Mouse (Mus musculus) limb, embryonic 10.5 days (tissue): ENCODE results near the gene Ppp1r36. TPM values are rescaled to one million over a fixed set of nuclear protein-coding genes. Genes with fewer than 3 reads are reported as not detected.

Source experiments
- DNase-seq: peaks from one replicate; pipeline ENCODE4 v3.0.0-alpha.2; 2017; ENCODE audit warnings: low spot score
- H3K27ac ChIP-seq: fragments of 300-500 bp; sonication (generic); 2 replicates; pipeline ENCODE4 v1.5.1; 2016; ENCODE audit warnings: mild to moderate bottlenecking
- H3K27me3 ChIP-seq: fragments of 300-500 bp; sonication (generic); 2 replicates; pipeline ENCODE4 v1.6.1; 2016; ENCODE audit warnings: low read depth, mild to moderate bottlenecking; ENCODE audit not compliant: poor library complexity, severe bottlenecking
- H3K36me3 ChIP-seq: fragments of 300-500 bp; sonication (generic); 2 replicates; pipeline ENCODE4 v1.6.1; 2016; ENCODE audit warnings: mild to moderate bottlenecking, moderate library complexity
- H3K4me1 ChIP-seq: fragments of 300-500 bp; sonication (generic); 2 replicates; pipeline ENCODE4 v1.6.1; 2016
- H3K4me3 ChIP-seq: fragments of 300-500 bp; sonication (generic); 2 replicates; pipeline ENCODE4 v1.5.1; 2016; ENCODE audit warnings: mild to moderate bottlenecking, moderate library complexity
- H3K9me3 ChIP-seq: fragments of 300-500 bp; sonication (generic); replicated peaks from 2 replicates; pipeline ENCODE4 v1.6.1; 2016; ENCODE audit warnings: mild to moderate bottlenecking
- WGBS: fragments of 180-500 bp; shearing (Covaris S2); methylation state at CpG from one replicate; pipeline ENCODE4 v1.1.7; 2016; 5-methylcytosine and 5-hydroxymethylcytosine counted together
- polyA plus RNA-seq: library from polyadenylated mRNA; unstranded; fragments of >200 nt; fragmentation: Nextera tagmentation; extraction: Ambion mirVana; gene quantifications from 2 replicates; pipeline ENCODE4 v1.2.1, GENCODE M21; 2016

Ppp1r36 gene
- polyA plus RNA-seq, 1 experiment from 2014 or later = 2.2 TPM

- no peak for DNase-seq
- no peak overlapping the region for H3K27ac ChIP-seq
- H3K4me3 ChIP-seq = no peak overlapping the region
- H3K9me3 ChIP-seq = no peaks in the 10 kb centered on the region
- H3K4me1 ChIP-seq = peaks cover 15% of the 10 kb centered on the region
- WGBS = 79% methylated on average over 10 of the region's 10 CpGs
- H3K27me3 ChIP-seq = no peaks in the 10 kb centered on the region
- no peaks in the 10 kb centered on the region for H3K36me3 ChIP-seq
These were observed 56.4 kb downstream of the Ppp1r36 start for GRCm38 (mm10) chr12:76473562-76474245.

GRCm38 (mm10) chr12:76474246-76474583, 56.9 kb downstream of the Ppp1r36 start:
- WGBS = 87% methylated on average over 8 of the region's 8 CpGs

GRCm38 (mm10) chr12:76474802-76475201, 57.5 kb downstream of the Ppp1r36 start:
- H3K27me3 ChIP-seq = no peaks in the 10 kb centered on the region
- no peak for DNase-seq

More at GRCm38 (mm10) chr12:76474246-76474583, 56.9 kb downstream of the Ppp1r36 start:
- no peaks in the 10 kb centered on the region for H3K27me3 ChIP-seq
- no peak for DNase-seq
- H3K4me3 ChIP-seq = no peak overlapping the region
- H3K4me1 ChIP-seq = peaks cover 20% of the 10 kb centered on the region
- H3K27ac ChIP-seq = no peak overlapping the region
- H3K36me3 ChIP-seq = no peaks in the 10 kb centered on the region
- no peaks in the 10 kb centered on the region for H3K9me3 ChIP-seq

GRCm38 (mm10) chr12:76476146-76476545, 58.8 kb downstream of the Ppp1r36 start:
- DNase-seq = no peak
- Histone ChIP-seq H3K4me3 (no peak overlapping the region), H3K27me3 (no peaks in the 10 kb centered on the region), H3K4me1 (peaks cover 21% of the 10 kb centered on the region), H3K9me3 (no peaks in the 10 kb centered on the region), H3K36me3 (no peaks in the 10 kb centered on the region), H3K27ac (no peak overlapping the region)
- 97% methylated on average over 1 of the region's 1 CpGs for WGBS

More at GRCm38 (mm10) chr12:76474802-76475201, 57.5 kb downstream of the Ppp1r36 start:
- H3K4me3 ChIP-seq = no peak overlapping the region
- H3K9me3 ChIP-seq = no peaks in the 10 kb centered on the region
- no peak overlapping the region for H3K27ac ChIP-seq
- H3K4me1 ChIP-seq = peaks cover 21% of the 10 kb centered on the region
- H3K36me3 ChIP-seq = no peaks in the 10 kb centered on the region
- 60% methylated on average over 2 of the region's 2 CpGs for WGBS

GRCm38 (mm10) chr12:76478309-76479023, 61.1 kb downstream of the Ppp1r36 start:
- Histone ChIP-seq H3K4me3 (no peak overlapping the region), H3K27me3 (no peaks in the 10 kb centered on the region), H3K9me3 (no peaks in the 10 kb centered on the region), H3K27ac (no peak overlapping the region), H3K36me3 (no peaks in the 10 kb centered on the region), H3K4me1 (peaks cover 21% of the 10 kb centered on the region)
- DNase-seq = no peak
- 46% methylated on average over 14 of the region's 14 CpGs for WGBS

GRCm38 (mm10) chr12:76479174-76479573, 61.8 kb downstream of the Ppp1r36 start:
- Histone ChIP-seq H3K9me3 (no peaks in the 10 kb centered on the region), H3K4me3 (no peak overlapping the region), H3K4me1 (peaks cover 18% of the 10 kb centered on the region), H3K27ac (no peak overlapping the region), H3K27me3 (no peaks in the 10 kb centered on the region), H3K36me3 (no peaks in the 10 kb centered on the region)
- DNase-seq = no peak
- 82% methylated on average over 5 of the region's 5 CpGs for WGBS

- Histone ChIP-seq H3K4me3 (no peak overlapping the region), H3K36me3 (no peaks in the 10 kb centered on the region), H3K9me3 (no peaks in the 10 kb centered on the region), H3K4me1 (peaks cover 18% of the 10 kb centered on the region), H3K27me3 (no peaks in the 10 kb centered on the region), H3K27ac (no peak overlapping the region)
- 90% methylated on average over 4 of the region's 4 CpGs for WGBS
- no peak for DNase-seq
These were observed 62.6 kb downstream of the Ppp1r36 start for GRCm38 (mm10) chr12:76479836-76480495.

- H3K27me3 ChIP-seq = no peaks in the 10 kb centered on the region
- 85% methylated on average over 2 of the region's 2 CpGs for WGBS
- DNase-seq = no peak
These were observed 65.1 kb downstream of the Ppp1r36 start for GRCm38 (mm10) chr12:76482446-76482845.

GRCm38 (mm10) chr12:76482948-76483347, 65.6 kb downstream of the Ppp1r36 start:
- no peak overlapping the region for H3K4me3 ChIP-seq
- 97% methylated on average over 2 of the region's 2 CpGs for WGBS
- no peaks in the 10 kb centered on the region for H3K36me3 ChIP-seq
- no peaks in the 10 kb centered on the region for H3K9me3 ChIP-seq
- no peak overlapping the region for H3K27ac ChIP-seq
- no peaks in the 10 kb centered on the region for H3K27me3 ChIP-seq
- DNase-seq = no peak
- peaks cover 13% of the 10 kb centered on the region for H3K4me1 ChIP-seq

More at GRCm38 (mm10) chr12:76482446-76482845, 65.1 kb downstream of the Ppp1r36 start:
- Histone ChIP-seq H3K9me3 (no peaks in the 10 kb centered on the region), H3K36me3 (no peaks in the 10 kb centered on the region), H3K27ac (no peak overlapping the region), H3K4me1 (peaks cover 13% of the 10 kb centered on the region), H3K4me3 (no peak overlapping the region)

GRCm38 (mm10) chr12:76484881-76485280, 67.5 kb downstream of the Ppp1r36 start:
- no peak for DNase-seq
- H3K27ac ChIP-seq = no peak overlapping the region

GRCm38 (mm10) chr12:76485381-76485780, 68.0 kb downstream of the Ppp1r36 start:
- Histone ChIP-seq H3K27me3 (no peaks in the 10 kb centered on the region), H3K27ac (no peak overlapping the region), H3K36me3 (no peaks in the 10 kb centered on the region), H3K4me3 (no peak overlapping the region), H3K9me3 (no peaks in the 10 kb centered on the region), H3K4me1 (no peaks in the 10 kb centered on the region)
- 67% methylated on average over 11 of the region's 11 CpGs for WGBS
- no peak for DNase-seq

More at GRCm38 (mm10) chr12:76484881-76485280, 67.5 kb downstream of the Ppp1r36 start:
- Histone ChIP-seq H3K4me3 (no peak overlapping the region), H3K36me3 (no peaks in the 10 kb centered on the region), H3K9me3 (no peaks in the 10 kb centered on the region), H3K27me3 (no peaks in the 10 kb centered on the region), H3K4me1 (no peaks in the 10 kb centered on the region)
- 61% methylated on average over 4 of the region's 4 CpGs for WGBS

- Histone ChIP-seq H3K36me3 (no peaks in the 10 kb centered on the region), H3K27ac (no peak overlapping the region), H3K4me3 (no peak overlapping the region), H3K27me3 (no peaks in the 10 kb centered on the region), H3K4me1 (no peaks in the 10 kb centered on the region), H3K9me3 (no peaks in the 10 kb centered on the region)
- WGBS = 91% methylated on average over 9 of the region's 9 CpGs
- DNase-seq = no peak
These were observed 69.6 kb downstream of the Ppp1r36 start for GRCm38 (mm10) chr12:76486943-76487342.
